Mouse (Mus musculus) Patski (cell line): ENCODE results near the gene Olfr799. TPM values are rescaled to one million over a fixed set of nuclear protein-coding genes. Genes with fewer than 3 reads are reported as not detected.

Experiments used
- ATAC-seq: fragments of 100-300 bp; one replicate; pipeline ENCODE4 v1.8.0; 2021
- CTCF ChIA-PET: fragments of 350-600 bp; sonication (Branson Sonifier 250); formaldehyde crosslinking; loops from one replicate; lab custom pipeline; 2022; ENCODE audit warnings: inconsistent platforms; lab: Charles Lee
- POLR2A ChIA-PET: fragments of 350-600 bp; sonication (Branson Sonifier 250); formaldehyde crosslinking; loops from one replicate; lab custom pipeline; 2022; ENCODE audit warnings: antibody characterized with exemption, inconsistent platforms; lab: Charles Lee
- DNase-seq: peaks from one replicate; pipeline ENCODE4 v3.0.0-alpha.2; 2011; ENCODE audit warnings: low read depth, low spot score
- H3K27me3 ChIP-seq: fragments of 371-371 bp; one replicate; pipeline ENCODE4 v1.5.1; 2021
- CTCF ChIP-seq: fragments of 100-300 bp; IDR thresholded peaks from one replicate; pipeline ENCODE4 v1.5.1; 2021
- in situ Hi-C: fragments of 300-500 bp; cut with MboI; formaldehyde crosslinking; loops from 3 replicates; pipeline ENCODE4 v1.11.1; 2018; ENCODE audit warnings: low pct_unique_long_range_greater_than_20kb, mixed read lengths
- polyA plus RNA-seq: library from polyadenylated mRNA; unstranded; gene quantifications from one replicate; pipeline ENCODE4 v1.2.3, GENCODE M21; 2021

The Olfr799 gene
- not detected for polyA plus RNA-seq

DNA sequence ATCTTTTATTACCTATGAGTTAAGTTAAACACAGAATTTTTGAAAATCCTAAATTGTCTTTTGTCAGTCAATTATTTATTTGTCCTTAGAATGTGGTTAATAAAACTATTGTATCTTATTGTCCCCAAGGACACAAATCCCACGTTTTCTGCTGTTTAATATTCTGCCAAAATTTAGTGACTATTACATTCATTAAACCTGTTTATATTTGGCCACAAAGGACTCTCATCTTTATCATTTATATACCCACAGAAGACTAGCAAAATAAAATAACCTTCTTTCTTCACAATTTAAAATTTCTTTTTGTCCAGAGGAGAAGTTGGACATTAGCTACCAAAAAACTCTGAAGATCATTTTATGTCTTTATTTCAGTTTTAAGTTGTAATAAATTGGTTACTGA is at the start of gene Olfr799:
TSS of gene Olfr799 (plus strand) at position 301 of the 400 bp plus-strand sequence.
- POLR2A ChIA-PET, result no interaction called here
- no peaks in the 10 kb centered on the region for H3K27me3 ChIP-seq
- CTCF ChIA-PET, result no interaction called here
- in situ Hi-C loops, result no loop called here
- DNase-seq (no peak), ATAC-seq (no peak)
- TF ChIP-seq CTCF, result no peak

GRCm38 (mm10) chr10:129612470-129612869 is 24.8 kb upstream of the Olfr799 start, which contains the start of gene Olfr796:
Gene Olfr796 (minus strand): TSS chr10:129612570.
- no peak for TF ChIP-seq CTCF
- H3K27me3 ChIP-seq, result no peaks in the 10 kb centered on the region
- in situ Hi-C loops, result no loop called here
- POLR2A ChIA-PET, result no interaction called here
- ATAC-seq, result no peak
- CTCF ChIA-PET, result interaction anchor here (1.2 kb wide), 1 partner anchor 28 kb away, joined by 3 read pairs; no protein-coding TSS in a partner anchor
- no peak for DNase-seq

- TF ChIP-seq CTCF, result no peak
- ChIA-PET CTCF (no interaction called here), POLR2A (no interaction called here)
- in situ Hi-C loops, result no loop called here
- no peaks in the 10 kb centered on the region for H3K27me3 ChIP-seq
- DNase-seq, result no peak
- ATAC-seq, result no peak
These were observed 15.6 kb upstream of the Olfr799 start for GRCm38 (mm10) chr10:129621724-129622123.

- ATAC-seq (no peak), DNase-seq (no peak)
- ChIA-PET CTCF (interaction anchor here (1.0 kb wide), 1 partner anchor 13 kb away, joined by 3 read pairs; no protein-coding TSS in a partner anchor), POLR2A (no interaction called here)
- in situ Hi-C loops, result no loop called here
- no peaks in the 10 kb centered on the region for H3K27me3 ChIP-seq
- no peak for TF ChIP-seq CTCF
These were observed 14.0 kb upstream of the Olfr799 start for GRCm38 (mm10) chr10:129623251-129623650.

DNA sequence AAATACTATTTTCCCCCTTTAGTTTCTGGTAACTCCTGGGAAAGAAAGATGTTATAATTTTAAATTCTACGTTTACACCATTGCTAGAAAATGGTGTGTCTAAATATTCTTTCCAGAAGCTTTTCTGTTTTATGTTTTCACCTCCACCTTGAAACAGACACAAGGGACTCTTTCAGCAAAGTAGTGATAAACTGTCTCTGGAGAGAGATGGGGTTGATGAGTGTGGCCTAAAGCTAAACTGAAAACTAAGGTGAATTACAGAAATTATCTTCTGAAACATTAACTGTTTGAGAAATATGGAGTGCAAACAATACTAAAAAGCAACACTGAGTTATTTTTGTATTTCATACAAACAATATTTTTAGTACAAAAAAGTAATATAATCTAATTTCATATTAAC is 9.4 kb upstream of the Olfr799 start, which contains the start of gene Olfr798:
TSS of gene Olfr798 (minus strand) at position 101 of the 400 bp plus-strand sequence.
- no peak for TF ChIP-seq CTCF
- ChIA-PET CTCF (no interaction called here), POLR2A (no interaction called here)
- no peak for DNase-seq
- in situ Hi-C loops, result no loop called here
- H3K27me3 ChIP-seq, result no peaks in the 10 kb centered on the region
- no peak for ATAC-seq

DNA sequence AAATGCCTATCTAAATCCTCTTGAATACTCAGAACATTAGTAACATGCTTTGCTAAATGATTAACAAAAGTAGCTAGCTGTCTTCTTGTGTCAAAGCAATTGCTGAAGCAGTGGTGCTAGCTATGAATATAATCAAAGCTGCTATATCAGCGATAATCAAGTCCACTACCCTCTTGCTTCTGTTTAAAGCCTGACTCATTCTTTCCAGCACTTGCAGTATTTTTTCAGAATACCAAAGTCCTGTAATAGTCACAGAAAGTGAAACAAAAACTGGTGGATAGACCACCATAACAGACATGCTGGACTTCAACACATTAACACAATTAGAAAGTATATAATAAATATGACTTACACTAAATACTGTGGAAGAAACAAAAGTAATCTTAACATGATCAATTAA is 14.5 kb downstream of the Olfr799 start:
- in situ Hi-C loops, result no loop called here
- no peak for DNase-seq
- CTCF ChIA-PET, result interaction anchor here (0.8 kb wide), 1 partner anchor 50 kb away, joined by 3 read pairs; no protein-coding TSS in a partner anchor

GRCm38 (mm10) chr10:129657394-129657793 is 20.1 kb downstream of the Olfr799 start, which contains the start of gene Olfr800:
Gene Olfr800 (plus strand): TSS chr10:129657694.
- DNase-seq (no peak), ATAC-seq (no peak)
- CTCF ChIA-PET, result no interaction called here
- POLR2A ChIA-PET, result no interaction called here
- no peak for TF ChIP-seq CTCF
- H3K27me3 ChIP-seq, result no peaks in the 10 kb centered on the region
- in situ Hi-C loops, result no loop called here

More for the DNA sequence above, 14.5 kb downstream of the Olfr799 start:
- POLR2A ChIA-PET, result no interaction called here
- ATAC-seq, result no peak
- H3K27me3 ChIP-seq, result no peaks in the 10 kb centered on the region
- no peak for TF ChIP-seq CTCF

DNA sequence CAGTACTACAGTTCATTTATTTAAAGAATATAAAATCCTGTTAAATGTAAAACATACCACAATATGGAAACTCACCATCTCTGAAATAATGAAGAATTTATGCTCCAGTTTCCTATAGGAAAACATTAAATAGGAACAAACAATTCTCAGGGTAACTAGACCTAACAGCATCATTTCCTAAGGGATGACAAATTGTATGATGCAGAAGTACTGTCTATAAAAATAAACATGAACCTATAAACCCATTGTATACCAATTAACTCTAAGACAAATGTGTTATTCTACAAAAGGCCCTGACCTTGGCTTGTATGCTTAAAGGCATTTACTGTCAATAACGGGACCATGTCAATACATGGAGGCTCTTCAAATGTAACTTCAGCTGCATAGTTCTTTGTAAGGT is 36.5 kb downstream of the Olfr799 start, which contains the start of gene Olfr801:
TSS of gene Olfr801 (minus strand) at position 101 of the 400 bp plus-strand sequence.
- ChIA-PET CTCF (no interaction called here), POLR2A (no interaction called here)
- no peak for TF ChIP-seq CTCF
- DNase-seq, result no peak
- ATAC-seq, result no peak
- in situ Hi-C loops, result no loop called here
- no peaks in the 10 kb centered on the region for H3K27me3 ChIP-seq

- TF ChIP-seq CTCF, result no peak
- no peak for ATAC-seq
- in situ Hi-C loops, result no loop called here
- no peak for DNase-seq
- ChIA-PET CTCF (no interaction called here), POLR2A (no interaction called here)
- H3K27me3 ChIP-seq, result no peaks in the 10 kb centered on the region
These were observed 50.8 kb downstream of the Olfr799 start, which contains the start of gene Olfr802 for GRCm38 (mm10) chr10:129688069-129688468. Gene Olfr802 (minus strand): TSS chr10:129688169.

- TF ChIP-seq CTCF, result no peak
- ATAC-seq (no peak), DNase-seq (no peak)
- H3K27me3 ChIP-seq, result no peaks in the 10 kb centered on the region
- POLR2A ChIA-PET, result no interaction called here
- in situ Hi-C loops, result no loop called here
- CTCF ChIA-PET, result no interaction called here
These were observed 56.9 kb downstream of the Olfr799 start, which contains the start of gene Olfr803 for GRCm38 (mm10) chr10:129694186-129694585. Gene Olfr803 (minus strand): TSS chr10:129694286.

Other genes with a start within 250 kb of the Olfr799 start
- not detected for gene Olfr785, start 232.1 kb upstream of the Olfr799 start, polyA plus RNA-seq
- gene Olfr786, start 210.2 kb upstream of the Olfr799 start, polyA plus RNA-seq, result not detected
- not detected for gene Olfr787, start 175.6 kb upstream of the Olfr799 start, polyA plus RNA-seq
- gene Olfr788, start 166.5 kb upstream of the Olfr799 start, polyA plus RNA-seq, result not detected
- gene Olfr789, start 152.7 kb upstream of the Olfr799 start, polyA plus RNA-seq, result not detected
- not detected for gene Olfr790, start 139.0 kb upstream of the Olfr799 start, polyA plus RNA-seq
- gene Olfr791, start 115.7 kb upstream of the Olfr799 start, polyA plus RNA-seq, result not detected
- not detected for gene Olfr792, start 98.3 kb upstream of the Olfr799 start, polyA plus RNA-seq
- gene Olfr794, start 69.8 kb upstream of the Olfr799 start, polyA plus RNA-seq, result not detected
- not detected for gene Olfr796, start 24.9 kb upstream of the Olfr799 start, polyA plus RNA-seq
- gene Olfr798, start 9.6 kb upstream of the Olfr799 start, polyA plus RNA-seq, result not detected
- not detected for gene Olfr800, start 20.2 kb downstream of the Olfr799 start, polyA plus RNA-seq
- not detected for gene Olfr801, start 36.4 kb downstream of the Olfr799 start, polyA plus RNA-seq
- gene Olfr802, start 50.7 kb downstream of the Olfr799 start, polyA plus RNA-seq, result not detected
- gene Olfr803, start 56.8 kb downstream of the Olfr799 start, polyA plus RNA-seq, result not detected
- gene Olfr804, start 65.7 kb downstream of the Olfr799 start, polyA plus RNA-seq, result not detected
- not detected for gene Olfr805, start 91.9 kb downstream of the Olfr799 start, polyA plus RNA-seq
- not detected for gene Olfr806, start 104.4 kb downstream of the Olfr799 start, polyA plus RNA-seq
- gene Olfr807, start 120.3 kb downstream of the Olfr799 start, polyA plus RNA-seq, result not detected
- gene Olfr808, start 128.0 kb downstream of the Olfr799 start, polyA plus RNA-seq, result not detected
- gene Olfr809, start 137.2 kb downstream of the Olfr799 start, polyA plus RNA-seq, result not detected
- gene Olfr810, start 157.4 kb downstream of the Olfr799 start, polyA plus RNA-seq, result not detected
- gene Olfr811, start 166.9 kb downstream of the Olfr799 start, polyA plus RNA-seq, result not detected
- gene Olfr812, start 208.6 kb downstream of the Olfr799 start, polyA plus RNA-seq, result not detected
- gene Olfr813, start 217.9 kb downstream of the Olfr799 start, polyA plus RNA-seq, result not detected
- gene Olfr814, start 242.4 kb downstream of the Olfr799 start, polyA plus RNA-seq, result not detected